Mouse (Mus musculus): ENCODE measurements around the gene Agrp.

DNA sequence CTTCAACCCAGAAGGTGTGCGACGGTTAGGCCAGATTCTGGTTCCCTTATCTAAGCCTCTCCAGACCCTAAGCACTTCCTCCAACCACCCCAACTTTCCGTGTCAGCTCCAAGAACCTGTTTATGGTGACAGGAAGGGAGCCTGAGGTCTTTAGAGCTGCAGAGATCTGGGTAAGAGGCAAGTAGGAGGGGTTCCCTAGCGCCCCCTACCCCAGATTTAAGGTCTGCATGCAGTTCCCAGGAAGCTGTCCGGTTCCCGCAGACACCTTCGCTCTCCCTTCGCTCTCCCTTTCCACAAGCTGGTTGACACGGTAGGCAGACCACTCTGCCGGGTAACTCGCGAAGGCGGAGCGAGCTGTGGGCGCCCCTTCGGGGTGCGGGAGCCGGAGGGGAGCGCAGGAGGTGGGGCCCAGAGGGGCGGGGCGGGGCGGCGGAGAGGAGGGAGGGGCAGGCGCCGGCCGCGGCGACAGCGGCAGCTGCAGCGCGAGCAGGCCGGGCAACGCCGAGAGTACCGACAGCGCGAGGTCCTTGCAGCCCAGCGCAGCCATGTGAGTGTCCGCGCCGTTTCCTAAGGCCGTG lies 32.3 kb downstream of the Agrp start, which contains the start of gene Ripor1:
- TF ChIP-seq CTCF (IDR thresholded peaks at IDR 0.05) (peak; percentile 67), EP300 (IDR thresholded peaks at IDR 0.05) (no peak)
